Mouse (Mus musculus): ENCODE measurements around the gene Speer4d. TPM values are rescaled to one million over a fixed set of nuclear protein-coding genes. Genes with fewer than 3 reads are reported as not detected.
"Not testable (repeated sequence)": the region's sequence is repeated elsewhere in the genome, so short reads cannot be mapped to it uniquely, and the experiment has no call there.

Gene Speer4d
- polyA plus RNA-seq (2012; rRNA removed) = not detected in 2 replicates

DNA sequence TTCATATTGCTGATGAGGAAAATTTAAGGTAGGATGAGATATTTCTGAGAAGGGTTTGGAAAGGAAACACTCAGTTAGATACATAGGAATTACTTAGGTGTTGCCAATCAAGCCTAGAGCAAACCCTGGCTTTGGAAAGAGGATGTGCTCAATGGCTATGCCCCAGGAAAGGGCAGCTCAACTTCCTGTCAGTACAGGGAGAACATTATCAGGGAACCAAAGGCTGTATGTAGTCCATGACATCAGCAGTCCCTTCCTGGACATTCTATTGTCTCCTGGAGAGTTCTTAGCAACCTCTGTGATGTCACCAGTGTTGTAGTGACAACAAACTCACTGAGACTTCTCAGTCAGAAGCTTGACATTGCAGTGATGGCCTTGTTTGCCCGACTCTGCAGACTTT lies at the start of gene Speer4d:
Gene Speer4d (plus strand): TSS at position 301 of the 400 bp plus-strand sequence.
- WGBS = 44% methylated on average over 1 of the region's 1 CpGs
- H3K27ac ChIP-seq (ENCODE audit: insufficient read depth, low read depth, low read length); H3K4me3 ChIP-seq (ENCODE audit: low read depth, low read length); H3K27me3 ChIP-seq (ENCODE audit: control insufficient read depth, insufficient read depth, low read length); H3K4me1 ChIP-seq (ENCODE audit: control insufficient read depth, insufficient read depth, insufficient read length, low read length); H3K36me3 ChIP-seq (ENCODE audit: control insufficient read depth, insufficient read depth, low read length): not testable (repeated sequence)

DNA sequence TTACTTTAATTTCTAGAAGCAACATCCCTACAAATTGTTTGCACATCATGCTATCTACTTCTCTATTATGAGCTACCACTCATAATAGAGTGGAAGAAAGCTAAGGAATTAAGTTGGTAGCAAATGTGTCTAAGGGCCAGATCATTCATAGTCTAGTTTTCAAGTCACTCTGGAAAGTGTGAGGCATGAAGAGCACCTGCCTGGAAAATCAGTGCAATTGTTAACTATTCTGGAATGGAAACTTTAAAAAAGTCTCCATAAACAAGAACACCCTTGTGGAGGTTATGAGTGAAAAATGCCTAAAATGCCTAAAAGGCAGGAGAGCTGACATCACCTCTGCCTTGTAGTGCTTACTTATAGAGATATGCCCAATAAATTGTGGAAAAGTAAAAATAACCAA lies 45.1 kb upstream of the Speer4d start:
- H3K27me3 ChIP-seq (ENCODE audit: control insufficient read depth, insufficient read depth, low read length); H3K36me3 ChIP-seq (ENCODE audit: control insufficient read depth, insufficient read depth, low read length); H3K27ac ChIP-seq (ENCODE audit: insufficient read depth, low read depth, low read length); H3K4me3 ChIP-seq (ENCODE audit: low read depth, low read length); H3K4me1 ChIP-seq (ENCODE audit: control insufficient read depth, insufficient read depth, insufficient read length, low read length): not testable (repeated sequence)

DNA sequence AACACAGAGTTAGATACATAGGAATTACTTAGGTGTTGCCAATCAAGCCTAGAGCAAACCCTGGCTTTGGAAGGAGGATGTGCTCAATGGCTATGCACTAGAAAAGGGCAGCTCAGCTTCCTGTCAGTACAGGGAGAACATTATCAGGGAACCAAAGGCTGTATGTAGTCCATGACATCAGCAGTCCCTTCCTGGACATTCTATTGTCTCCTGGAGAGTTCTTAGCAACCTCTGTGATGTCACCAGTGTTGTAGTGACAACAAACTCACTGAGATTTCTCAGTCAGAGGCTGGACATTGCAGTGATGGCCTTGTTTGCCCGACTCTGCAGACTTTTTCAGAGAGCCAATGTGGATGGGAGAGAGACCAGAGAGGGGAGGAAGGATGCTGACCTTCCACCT lies 41.8 kb upstream of the Speer4d start, which contains the start of gene Gm21083:
Gene Gm21083 (plus strand): TSS at position 301 of the 400 bp plus-strand sequence.
- WGBS = 17% methylated on average over 1 of the region's 1 CpGs
- H3K4me1 ChIP-seq (ENCODE audit: control insufficient read depth, insufficient read depth, insufficient read length, low read length); H3K27me3 ChIP-seq (ENCODE audit: control insufficient read depth, insufficient read depth, low read length); H3K4me3 ChIP-seq (ENCODE audit: low read depth, low read length); H3K36me3 ChIP-seq (ENCODE audit: control insufficient read depth, insufficient read depth, low read length); H3K27ac ChIP-seq (ENCODE audit: insufficient read depth, low read depth, low read length): not testable (repeated sequence)

DNA sequence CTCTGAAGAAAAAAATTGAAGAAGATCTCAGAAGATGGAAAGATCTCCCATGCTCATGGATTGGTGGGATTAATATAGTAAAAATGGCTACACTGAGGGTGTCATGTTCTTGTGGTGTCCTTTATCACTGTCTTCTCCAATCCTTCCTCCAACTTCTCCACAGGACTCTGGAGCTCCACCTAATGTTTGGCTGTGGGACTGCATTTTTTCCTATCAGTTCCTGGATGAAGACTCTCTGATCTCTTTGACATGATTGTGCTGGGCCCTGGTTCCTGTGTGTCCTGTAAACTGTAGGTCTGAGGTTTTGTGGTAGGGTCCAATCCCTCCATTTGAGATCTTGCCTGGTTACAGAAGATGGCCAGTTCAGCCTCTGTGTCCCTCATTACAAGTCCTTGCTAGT lies 32.5 kb upstream of the Speer4d start:
- not testable (repeated sequence) for H3K27ac ChIP-seq (ENCODE audit: insufficient read depth, low read depth, low read length); H3K27me3 ChIP-seq (ENCODE audit: control insufficient read depth, insufficient read depth, low read length); H3K4me1 ChIP-seq (ENCODE audit: control insufficient read depth, insufficient read depth, insufficient read length, low read length); H3K36me3 ChIP-seq (ENCODE audit: control insufficient read depth, insufficient read depth, low read length); H3K4me3 ChIP-seq (ENCODE audit: low read depth, low read length)

DNA sequence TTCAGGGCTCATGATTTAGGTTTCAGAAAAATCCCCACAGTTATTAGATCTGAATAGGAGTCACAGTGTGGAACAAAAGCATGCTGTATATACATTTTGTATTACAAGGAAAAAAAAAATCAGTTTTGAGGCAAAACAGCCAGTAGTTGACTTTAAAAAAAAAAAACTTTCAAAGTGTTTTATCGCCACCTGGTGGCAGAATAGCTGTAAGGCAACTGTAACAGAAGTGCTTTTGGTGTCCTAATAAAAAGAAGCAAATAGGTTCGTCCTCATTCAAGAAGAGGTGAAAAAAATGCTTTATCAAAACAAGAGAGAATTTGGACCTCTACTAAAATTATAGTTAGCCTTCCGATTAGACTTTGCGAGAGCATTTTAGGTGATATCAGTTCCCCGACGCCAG lies 30.6 kb upstream of the Speer4d start:
- H3K27ac ChIP-seq (ENCODE audit: insufficient read depth, low read depth, low read length); H3K4me1 ChIP-seq (ENCODE audit: control insufficient read depth, insufficient read depth, insufficient read length, low read length); H3K27me3 ChIP-seq (ENCODE audit: control insufficient read depth, insufficient read depth, low read length); H3K4me3 ChIP-seq (ENCODE audit: low read depth, low read length); H3K36me3 ChIP-seq (ENCODE audit: control insufficient read depth, insufficient read depth, low read length): not testable (repeated sequence)
- 28% methylated on average over 6 of the region's 6 CpGs for WGBS

DNA sequence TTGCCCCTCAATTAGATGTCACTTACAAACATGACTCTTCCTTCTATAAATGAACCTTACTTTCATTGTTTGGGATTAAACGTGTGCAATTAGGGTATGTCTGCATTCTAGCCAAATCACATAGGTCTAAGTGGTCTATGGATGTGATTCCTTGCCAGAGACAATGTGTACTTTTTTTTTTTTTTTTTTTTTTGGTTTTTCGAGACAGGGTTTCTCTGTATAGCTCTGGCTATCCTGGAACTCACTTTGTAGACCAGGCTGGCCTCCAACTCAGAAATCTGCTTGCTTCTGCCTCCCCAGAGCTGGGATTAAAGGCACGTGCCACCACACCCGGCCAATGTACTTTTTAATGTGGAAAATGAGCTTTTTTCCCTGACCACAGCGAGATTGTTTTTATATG lies 28.2 kb upstream of the Speer4d start:
- not testable (repeated sequence) for H3K36me3 ChIP-seq (ENCODE audit: control insufficient read depth, insufficient read depth, low read length); H3K27me3 ChIP-seq (ENCODE audit: control insufficient read depth, insufficient read depth, low read length); H3K4me1 ChIP-seq (ENCODE audit: control insufficient read depth, insufficient read depth, insufficient read length, low read length); H3K27ac ChIP-seq (ENCODE audit: insufficient read depth, low read depth, low read length); H3K4me3 ChIP-seq (ENCODE audit: low read depth, low read length)
- WGBS = 55% methylated on average over 5 of the region's 5 CpGs

DNA sequence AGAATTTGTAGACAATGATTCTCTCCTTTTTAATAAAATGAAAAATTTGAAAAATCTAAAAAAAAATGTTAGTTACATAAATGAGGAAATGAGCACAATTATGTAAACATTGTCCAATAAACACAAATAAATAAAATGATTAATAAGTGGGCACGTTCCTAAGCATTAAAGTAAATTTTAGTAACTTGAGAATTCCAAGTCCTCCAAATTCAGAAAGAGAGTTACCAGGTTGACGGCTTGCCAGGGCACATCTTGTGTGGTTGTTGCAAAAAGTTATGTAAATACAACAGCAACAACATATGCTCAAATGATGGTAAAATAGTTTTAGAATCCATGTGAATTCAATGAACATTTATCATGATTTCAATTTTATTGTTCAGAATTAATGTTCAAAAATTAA lies 27.3 kb upstream of the Speer4d start:
- H3K36me3 ChIP-seq (ENCODE audit: control insufficient read depth, insufficient read depth, low read length); H3K4me1 ChIP-seq (ENCODE audit: control insufficient read depth, insufficient read depth, insufficient read length, low read length); H3K27me3 ChIP-seq (ENCODE audit: control insufficient read depth, insufficient read depth, low read length); H3K4me3 ChIP-seq (ENCODE audit: low read depth, low read length); H3K27ac ChIP-seq (ENCODE audit: insufficient read depth, low read depth, low read length): not testable (repeated sequence)
- 70% methylated on average over 2 of the region's 2 CpGs for WGBS

DNA sequence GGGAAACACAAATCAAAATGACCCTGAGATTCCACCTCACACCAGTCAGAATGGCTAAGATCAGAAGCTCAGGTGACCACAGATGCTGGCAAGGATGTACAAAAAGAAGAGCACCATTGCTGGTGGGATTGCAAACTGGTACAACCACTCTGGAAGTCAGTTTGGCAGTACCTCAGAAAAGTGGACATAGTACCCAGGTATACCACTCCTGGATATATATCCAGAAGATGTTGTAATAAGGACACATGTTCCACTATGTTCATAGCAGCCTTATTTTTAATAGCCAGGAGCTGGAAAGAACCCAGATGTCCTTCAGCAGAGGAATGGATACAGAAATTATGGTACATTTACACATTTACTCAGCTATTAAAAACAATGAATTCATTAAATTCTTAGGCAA lies 20.0 kb upstream of the Speer4d start:
- not testable (repeated sequence) for H3K27me3 ChIP-seq (ENCODE audit: control insufficient read depth, insufficient read depth, low read length); H3K4me1 ChIP-seq (ENCODE audit: control insufficient read depth, insufficient read depth, insufficient read length, low read length); H3K36me3 ChIP-seq (ENCODE audit: control insufficient read depth, insufficient read depth, low read length); H3K4me3 ChIP-seq (ENCODE audit: low read depth, low read length); H3K27ac ChIP-seq (ENCODE audit: insufficient read depth, low read depth, low read length)

DNA sequence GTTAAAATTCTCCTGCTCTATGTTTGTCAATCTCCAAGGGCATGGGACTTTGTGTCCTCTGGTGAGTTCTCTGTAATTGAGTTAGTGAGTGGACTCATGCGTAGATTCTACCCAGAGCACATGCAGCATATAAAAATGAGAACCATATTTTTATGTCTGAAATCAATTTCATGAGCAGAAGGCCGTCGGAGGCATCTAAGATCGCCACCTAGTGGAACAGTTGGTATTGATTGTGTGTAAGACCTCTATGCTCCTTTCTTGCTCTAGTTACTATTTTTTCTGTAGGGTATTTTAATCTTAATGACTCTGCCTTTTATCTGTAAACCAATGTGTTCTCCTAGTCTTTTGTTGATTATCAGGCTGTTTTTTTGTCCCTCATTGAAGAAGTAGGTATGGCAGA lies 18.5 kb upstream of the Speer4d start:
- H3K27me3 ChIP-seq (ENCODE audit: control insufficient read depth, insufficient read depth, low read length); H3K4me3 ChIP-seq (ENCODE audit: low read depth, low read length); H3K27ac ChIP-seq (ENCODE audit: insufficient read depth, low read depth, low read length); H3K4me1 ChIP-seq (ENCODE audit: control insufficient read depth, insufficient read depth, insufficient read length, low read length); H3K36me3 ChIP-seq (ENCODE audit: control insufficient read depth, insufficient read depth, low read length): not testable (repeated sequence)
- WGBS = 37% methylated on average over 4 of the region's 4 CpGs

DNA sequence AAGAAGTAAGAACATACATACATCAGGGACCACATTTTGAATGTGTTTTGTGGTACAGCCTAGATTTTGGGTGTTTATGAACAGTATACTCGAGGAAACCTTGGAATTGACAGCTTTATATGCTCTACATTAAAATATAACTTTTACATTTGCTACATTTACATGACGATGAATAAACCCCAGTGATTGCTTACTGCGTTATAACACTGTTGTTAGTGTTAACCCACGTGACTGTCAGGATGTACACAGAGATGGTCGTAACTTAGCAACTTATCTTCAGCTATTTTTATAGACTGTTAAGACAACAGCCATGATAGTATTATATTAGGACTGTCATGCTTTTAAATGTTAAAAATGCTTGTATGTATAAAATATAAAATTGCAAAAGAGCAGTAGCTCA lies 17.4 kb upstream of the Speer4d start:
- H3K27me3 ChIP-seq (ENCODE audit: control insufficient read depth, insufficient read depth, low read length); H3K36me3 ChIP-seq (ENCODE audit: control insufficient read depth, insufficient read depth, low read length); H3K4me3 ChIP-seq (ENCODE audit: low read depth, low read length); H3K27ac ChIP-seq (ENCODE audit: insufficient read depth, low read depth, low read length); H3K4me1 ChIP-seq (ENCODE audit: control insufficient read depth, insufficient read depth, insufficient read length, low read length): not testable (repeated sequence)
- 53% methylated on average over 5 of the region's 5 CpGs for WGBS

DNA sequence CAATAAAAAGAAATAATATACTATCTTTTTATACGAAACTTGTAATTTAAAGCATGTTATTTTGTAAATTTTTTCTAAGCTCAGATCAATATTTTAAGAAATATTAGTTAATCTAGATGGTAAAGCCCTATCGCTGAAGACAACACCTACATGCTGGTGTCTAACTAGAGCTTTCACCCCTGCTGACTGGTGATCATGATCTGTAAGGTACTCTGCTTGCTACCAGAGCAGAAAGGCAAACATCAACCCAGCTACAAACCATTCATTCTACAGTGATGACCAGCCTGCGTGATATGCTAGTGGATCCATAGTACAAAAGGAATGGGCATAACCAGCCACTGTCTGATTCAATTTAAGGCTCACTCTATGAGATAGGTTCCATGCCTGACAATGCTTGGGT lies 16.9 kb upstream of the Speer4d start:
- H3K27ac ChIP-seq (ENCODE audit: insufficient read depth, low read depth, low read length); H3K4me3 ChIP-seq (ENCODE audit: low read depth, low read length); H3K27me3 ChIP-seq (ENCODE audit: control insufficient read depth, insufficient read depth, low read length); H3K4me1 ChIP-seq (ENCODE audit: control insufficient read depth, insufficient read depth, insufficient read length, low read length); H3K36me3 ChIP-seq (ENCODE audit: control insufficient read depth, insufficient read depth, low read length): not testable (repeated sequence)
- WGBS = 72% methylated on average over 3 of the region's 3 CpGs

DNA sequence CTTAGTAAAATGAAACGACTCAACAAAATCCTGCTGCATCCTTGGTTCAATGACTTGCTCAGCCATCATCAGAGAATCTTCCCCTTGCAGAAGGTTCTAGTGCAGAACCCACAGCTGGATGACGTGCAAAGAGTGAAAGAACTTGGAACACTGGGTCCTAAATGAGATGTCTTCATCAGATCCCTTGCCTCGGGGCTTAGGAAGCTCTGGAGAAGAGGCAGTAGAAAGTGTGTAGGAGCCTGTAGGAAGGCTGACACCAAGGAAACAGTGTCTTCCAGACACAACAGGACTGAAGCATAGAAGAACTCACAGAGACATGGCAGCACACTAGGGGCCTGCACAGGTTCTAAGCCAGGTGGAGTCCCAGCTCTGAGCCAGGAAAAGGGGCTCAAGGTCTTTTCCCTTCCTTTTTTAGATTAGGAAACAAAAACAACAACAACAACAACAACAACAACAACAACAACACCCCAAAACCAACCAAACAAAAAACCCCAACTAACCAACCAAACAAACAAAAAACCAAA lies 16.4 kb upstream of the Speer4d start:
- not testable (repeated sequence) for H3K36me3 ChIP-seq (ENCODE audit: control insufficient read depth, insufficient read depth, low read length); H3K27me3 ChIP-seq (ENCODE audit: control insufficient read depth, insufficient read depth, low read length); H3K4me3 ChIP-seq (ENCODE audit: low read depth, low read length); H3K27ac ChIP-seq (ENCODE audit: insufficient read depth, low read depth, low read length); H3K4me1 ChIP-seq (ENCODE audit: control insufficient read depth, insufficient read depth, insufficient read length, low read length)
- 63% methylated on average over 3 of the region's 3 CpGs for WGBS

Data from small intestine, adult 2 months (tissue).